Mouse (Mus musculus) left cerebral cortex, adult 2 months (tissue): ENCODE measurements around the gene Ap4e1. TPM values are rescaled to one million over a fixed set of nuclear protein-coding genes. Genes with fewer than 3 reads are reported as not detected.
"Not testable (repeated sequence)": the region's sequence is repeated elsewhere in the genome, so short reads cannot be mapped to it uniquely, and the experiment has no call there.

Experiments
- DNase-seq, 2 experiments: peaks; one replicate each; pipeline ENCODE4 v3.0.0; 2021 to 2022; ENCODE audit warnings: low spot score in 2 of 2, mixed read lengths in 1 of 2; ENCODE audit errors: extremely low spot score in 1 of 2
- H3K27ac ChIP-seq: fragments of 200-600 bp; 2 replicates; pipeline ENCODE4 v1.8.1; 2022
- H3K4me3 ChIP-seq: fragments of 200-600 bp; 2 replicates; pipeline ENCODE4 v1.8.1; 2022
- CTCF ChIP-seq: fragments of 200-600 bp; IDR thresholded peaks from 2 replicates; pipeline ENCODE4 v1.8.1; 2022; ENCODE audit warnings: antibody characterized with exemption, mild to moderate bottlenecking, moderate library complexity
- intact Hi-C: fragments of 180-260 bp; cut with DNase I; formaldehyde crosslinking; loops from one replicate; pipeline ENCODE4 v1.15.1; 2025
- microRNA-seq, 2 experiments: library from miRNA; unstranded; fragments of <30 nt; microRNA quantifications; one replicate each; pipeline ENCODE4 v1.2.0; 2021
- total RNA-seq, 2 experiments: library from RNA; stranded (reverse); gene quantifications; 2 replicates each; pipeline ENCODE4 v1.2.3; 2021

The Ap4e1 gene
- total RNA-seq, 2 experiments from 2014 or later: 11.9 to 14.1 TPM

- TF ChIP-seq CTCF: no peak
- intact Hi-C loops: no loop called here
- Histone ChIP-seq H3K4me3 (no peak overlapping the region), H3K27ac (no peak overlapping the region)
- DNase-seq: no peak
Observed at GRCm38 (mm10) chr2:127079881-127080590, 71.5 kb downstream of the Ap4e1 start.

- TF ChIP-seq CTCF: no peak
- no peak overlapping the region for H3K27ac ChIP-seq
- intact Hi-C loops: no loop called here
- DNase-seq: no peak
- H3K4me3 ChIP-seq: no peak overlapping the region
Observed at GRCm38 (mm10) chr2:127080591-127081218, 72.2 kb downstream of the Ap4e1 start.

- no peak for DNase-seq
- TF ChIP-seq CTCF: no peak; the same call in 1 of the 2 replicates
- intact Hi-C loops: no loop called here
- Histone ChIP-seq H3K4me3 (no peak overlapping the region), H3K27ac (no peak overlapping the region)
Observed at GRCm38 (mm10) chr2:127086235-127086634, 77.7 kb downstream of the Ap4e1 start.

- not testable (repeated sequence) for H3K4me3 ChIP-seq, DNase-seq, H3K27ac ChIP-seq
- intact Hi-C loops: loop anchor here (10.0 kb wide), 1 partner anchor 115 kb away; the partner anchor contains the start of genes 1810024B03Rik and Snrnp200
Observed at GRCm38 (mm10) chr2:127090151-127090550, 81.6 kb downstream of the Ap4e1 start.

- DNase-seq: no peak
- intact Hi-C loops: loop anchor here (10.0 kb wide), 1 partner anchor 113 kb away; the partner anchor contains the start of genes 1810024B03Rik and Snrnp200
- no peak for TF ChIP-seq CTCF
- no peak overlapping the region for H3K4me3 ChIP-seq
- no peak overlapping the region for H3K27ac ChIP-seq
Observed at GRCm38 (mm10) chr2:127092000-127092399, 83.5 kb downstream of the Ap4e1 start.

- no peak for TF ChIP-seq CTCF
- intact Hi-C loops: no loop called here
- H3K27ac ChIP-seq: no peak overlapping the region
- no peak for DNase-seq
- no peak overlapping the region for H3K4me3 ChIP-seq
Observed at GRCm38 (mm10) chr2:127108986-127109385, 100.5 kb downstream of the Ap4e1 start.

Small RNA genes lying within 50 kb of the gene (microRNA-seq; reads per million reads assigned to microRNA genes)
- 0 reads per million in 2 experiments for gene Gm24081

Other genes starting within 250 kb of the Ap4e1 start
- gene Usp50, start 225.2 kb upstream of the Ap4e1 start, total RNA-seq: under 1 TPM in 1 of 2 experiments, not detected in 1; 0.61 TPM
- gene Trpm7, start 132.5 kb upstream of the Ap4e1 start, total RNA-seq: 10 to 100 TPM; 35.4 to 40.2 TPM
- 10 to 100 TPM; 24.9 to 26.1 TPM for gene Sppl2a, start 75.5 kb upstream of the Ap4e1 start, total RNA-seq
- gene Blvra, start 61.9 kb downstream of the Ap4e1 start, total RNA-seq: 10 to 100 TPM; 25.2 to 27.7 TPM
- gene Ncaph, start 125.2 kb downstream of the Ap4e1 start, total RNA-seq: 1 to 10 TPM; 1.1 to 1.6 TPM
- 1 to 10 TPM; 2.6 to 2.9 TPM for gene Itpripl1, start 134.7 kb downstream of the Ap4e1 start, total RNA-seq
- gene 1810024B03Rik, start 199.6 kb downstream of the Ap4e1 start, total RNA-seq: under 1 TPM; 0.66 to 0.94 TPM
- gene Snrnp200, start 199.7 kb downstream of the Ap4e1 start, total RNA-seq: 10 to 100 TPM; 87.1 to 94.9 TPM
- 10 to 100 TPM; 72.6 to 75.7 TPM for gene Ciao1, start 239.1 kb downstream of the Ap4e1 start, total RNA-seq
- gene Tmem127, start 239.2 kb downstream of the Ap4e1 start, total RNA-seq: 10 to 100 TPM; 75.5 to 76.9 TPM